Mouse (Mus musculus): ENCODE results near the gene Actn4. TPM values are rescaled to one million over a fixed set of nuclear protein-coding genes. Genes with fewer than 3 reads are reported as not detected.
A peak's percentile ranks its signal among the peaks of the same experiment; 100 is the strongest.

Actn4 gene
- total and polyA plus RNA-seq, 2 experiments from 2014 or later = 120 to 171 TPM

- Histone ChIP-seq H3K27ac (ENCODE audit: low read depth) (no peak overlapping the region), H3K27me3 (ENCODE audit: control insufficient read depth, insufficient read depth, low read length) (no peaks in the 10 kb centered on the region), H3K4me3 (ENCODE audit: low read depth, low read length) (no peak overlapping the region), H3K4me1 (ENCODE audit: control insufficient read depth, insufficient read depth) (peaks cover 11% of the 10 kb centered on the region; the same call in 1 of the 2 replicates), H3K4me2 (ENCODE audit: low read depth, low read length) (no peak overlapping the region; the same call in 1 of the 2 replicates), H3K9me3 (replicated peaks; ENCODE audit: control insufficient read depth, low read length) (no peaks in the 10 kb centered on the region), H3K36me3 (replicated peaks; ENCODE audit: control insufficient read depth, insufficient read depth, low read length) (peaks cover 9% of the 10 kb centered on the region), H3K9ac (replicated peaks; ENCODE audit: low read depth, low read length) (no peak overlapping the region; the same call in 1 of the 2 replicates)
- TF ChIP-seq CTCF (IDR thresholded peaks at IDR 0.05; ENCODE audit: low read depth) = no peak
- TF ChIP-seq EP300 (IDR thresholded peaks at IDR 0.05; ENCODE audit: low read depth) = no peak
- DNase-seq (ENCODE audit: low spot score) (no peak), ATAC-seq (ENCODE audit: insufficient read depth, low read depth) (no peak)
- 63% methylated on average over 4 of the region's 4 CpGs for WGBS
Measured at GRCm38 (mm10) chr7:28983849-28984248, 21.7 kb upstream of the Actn4 start.

- no peaks in the 10 kb centered on the region for H3K27me3 ChIP-seq (ENCODE audit: control insufficient read depth, insufficient read depth, low read length)
- peaks cover 11% of the 10 kb centered on the region; the same call in 1 of the 2 replicates for H3K4me1 ChIP-seq (ENCODE audit: control insufficient read depth, insufficient read depth)
- peak overlapping the region; percentile 81; the same call in 1 of the 2 replicates for H3K27ac ChIP-seq (ENCODE audit: low read depth)
- peaks cover 16% of the 10 kb centered on the region for H3K36me3 ChIP-seq (replicated peaks; ENCODE audit: control insufficient read depth, insufficient read depth, low read length)
- DNase-seq (ENCODE audit: low spot score) = no peak
- H3K4me2 ChIP-seq (ENCODE audit: low read depth, low read length) = peak overlapping the region; percentile 65
- no peak for TF ChIP-seq EP300 (IDR thresholded peaks at IDR 0.05; ENCODE audit: low read depth)
- TF ChIP-seq CTCF (IDR thresholded peaks at IDR 0.05; ENCODE audit: low read depth) = no peak
- WGBS = 65% methylated on average over 11 of the region's 11 CpGs
- 0 out of 2 replicates have a peak overlapping the region, but pooled peaks have one; percentile 55 for H3K9ac ChIP-seq (replicated peaks; ENCODE audit: low read depth, low read length)
- H3K9me3 ChIP-seq (replicated peaks; ENCODE audit: control insufficient read depth, low read length) = no peaks in the 10 kb centered on the region
- ATAC-seq (ENCODE audit: insufficient read depth, low read depth) = no peak
- peak overlapping the region; percentile 71; the same call in 1 of the 2 replicates for H3K4me3 ChIP-seq (ENCODE audit: low read depth, low read length)
Measured at GRCm38 (mm10) chr7:28983141-28983564, 21.0 kb upstream of the Actn4 start.

- DNase-seq (ENCODE audit: low spot score) (no peak), ATAC-seq (ENCODE audit: insufficient read depth, low read depth) (peak; percentile 15)
- Histone ChIP-seq H3K36me3 (replicated peaks; ENCODE audit: control insufficient read depth, insufficient read depth, low read length) (peaks cover 23% of the 10 kb centered on the region), H3K27me3 (ENCODE audit: control insufficient read depth, insufficient read depth, low read length) (no peaks in the 10 kb centered on the region), H3K4me3 (ENCODE audit: low read depth, low read length) (peak overlapping the region; percentile 71), H3K9me3 (replicated peaks; ENCODE audit: control insufficient read depth, low read length) (no peaks in the 10 kb centered on the region), H3K27ac (ENCODE audit: low read depth) (peak overlapping the region; percentile 81), H3K4me2 (ENCODE audit: low read depth, low read length) (peak overlapping the region; percentile 65), H3K4me1 (ENCODE audit: control insufficient read depth, insufficient read depth) (peaks cover 11% of the 10 kb centered on the region; the same call in 1 of the 2 replicates), H3K9ac (replicated peaks; ENCODE audit: low read depth, low read length) (peak overlapping the region; percentile 55)
- 14% methylated on average over 19 of the region's 19 CpGs for WGBS
- no peak for TF ChIP-seq EP300 (IDR thresholded peaks at IDR 0.05; ENCODE audit: low read depth)
- TF ChIP-seq CTCF (IDR thresholded peaks at IDR 0.05; ENCODE audit: low read depth) = no peak
Measured at GRCm38 (mm10) chr7:28982274-28983013, 20.3 kb upstream of the Actn4 start.

- under 1% methylated on average over 36 of the region's 36 CpGs for WGBS
- no peak for TF ChIP-seq EP300 (IDR thresholded peaks at IDR 0.05; ENCODE audit: low read depth)
- no peak for TF ChIP-seq CTCF (IDR thresholded peaks at IDR 0.05; ENCODE audit: low read depth)
- DNase-seq (ENCODE audit: low spot score) (peak; percentile 99), ATAC-seq (ENCODE audit: insufficient read depth, low read depth) (peak; percentile 96)
- H3K36me3 ChIP-seq (replicated peaks; ENCODE audit: control insufficient read depth, insufficient read depth, low read length) = peaks cover 30% of the 10 kb centered on the region
- peak within 1 kb of the TSS; percentile 89 for H3K4me2 ChIP-seq (ENCODE audit: low read depth, low read length)
- peak within 1 kb of the TSS; percentile 81 for H3K27ac ChIP-seq (ENCODE audit: low read depth)
- peak within 1 kb of the TSS; percentile 67 for H3K9ac ChIP-seq (replicated peaks; ENCODE audit: low read depth, low read length)
- H3K9me3 ChIP-seq (replicated peaks; ENCODE audit: control insufficient read depth, low read length) = no peaks in the 10 kb centered on the region
- peaks cover 11% of the 10 kb centered on the region; the same call in 1 of the 2 replicates for H3K4me1 ChIP-seq (ENCODE audit: control insufficient read depth, insufficient read depth)
- H3K27me3 ChIP-seq (ENCODE audit: control insufficient read depth, insufficient read depth, low read length) = no peaks in the 10 kb centered on the region
- H3K4me3 ChIP-seq (ENCODE audit: low read depth, low read length) = peak within 1 kb of the TSS; percentile 71
Measured at GRCm38 (mm10) chr7:28981651-28982273, 19.6 kb upstream of the Actn4 start, which contains the start of the genes Eif3k and Map4k1. Gene Eif3k (minus strand): TSS chr7:28981864. Gene Map4k1 (plus strand): TSS chr7:28982050.

GRCm38 (mm10) chr7:28977556-28977955, 15.4 kb upstream of the Actn4 start:
- H3K36me3 ChIP-seq (replicated peaks; ENCODE audit: control insufficient read depth, insufficient read depth, low read length) = peaks cover 57% of the 10 kb centered on the region
- H3K27ac ChIP-seq (ENCODE audit: low read depth) = peak overlapping the region; percentile 34; the same call in 1 of the 2 replicates
- TF ChIP-seq CTCF (IDR thresholded peaks at IDR 0.05; ENCODE audit: low read depth) (no peak), EP300 (IDR thresholded peaks at IDR 0.05; ENCODE audit: low read depth) (no peak)
- H3K4me2 ChIP-seq (ENCODE audit: low read depth, low read length) = no peak overlapping the region
- 58% methylated on average over 9 of the region's 9 CpGs for WGBS
- ATAC-seq (ENCODE audit: insufficient read depth, low read depth) = no peak
- H3K9ac ChIP-seq (replicated peaks; ENCODE audit: low read depth, low read length) = no peak overlapping the region
- no peaks in the 10 kb centered on the region for H3K9me3 ChIP-seq (replicated peaks; ENCODE audit: control insufficient read depth, low read length)
- no peak for DNase-seq (ENCODE audit: low spot score)
- H3K4me1 ChIP-seq (ENCODE audit: control insufficient read depth, insufficient read depth) = peaks cover 9% of the 10 kb centered on the region
- no peaks in the 10 kb centered on the region for H3K27me3 ChIP-seq (ENCODE audit: control insufficient read depth, insufficient read depth, low read length)
- no peak overlapping the region for H3K4me3 ChIP-seq (ENCODE audit: low read depth, low read length)

All from heart, postnatal 0 days (tissue).